Mouse (Mus musculus) midbrain, embryonic 16.5 days (tissue): ENCODE measurements around the gene Pax6. TPM values are rescaled to one million over a fixed set of nuclear protein-coding genes. Genes with fewer than 3 reads are reported as not detected.
A peak's percentile ranks its signal among the peaks of the same experiment; 100 is the strongest.

Experiments used
- ATAC-seq: fragments of 200-750 bp; cut with Nextera tagmentation; 2 replicates; pipeline ENCODE4 v1.8.0; 2017; ENCODE audit warnings: moderate TSS enrichment
- H3K27ac ChIP-seq: fragments of 300-500 bp; sonication (generic); 2 replicates; pipeline ENCODE4 v1.5.1; 2014; ENCODE audit warnings: mild to moderate bottlenecking, low read length, mixed read lengths
- H3K27me3 ChIP-seq: fragments of 300-500 bp; sonication (generic); 2 replicates; pipeline ENCODE4 v1.6.1; 2014; ENCODE audit warnings: low read depth, low read length, mixed read lengths; ENCODE audit not compliant: control insufficient read depth, insufficient read depth
- H3K36me3 ChIP-seq: fragments of 300-500 bp; sonication (generic); 2 replicates; pipeline ENCODE4 v1.6.1; 2014; ENCODE audit warnings: mild to moderate bottlenecking, low read length, moderate library complexity, mixed read lengths; ENCODE audit not compliant: control insufficient read depth, insufficient read depth
- H3K4me1 ChIP-seq: fragments of 300-500 bp; sonication (generic); 2 replicates; pipeline ENCODE4 v1.6.1; 2014; ENCODE audit warnings: mild to moderate bottlenecking, low read length, mixed read lengths; ENCODE audit not compliant: control insufficient read depth, insufficient read depth
- H3K4me2 ChIP-seq: fragments of 300-500 bp; sonication (generic); 2 replicates; pipeline ENCODE4 v1.6.1; 2014; ENCODE audit warnings: mild to moderate bottlenecking, low read length, mixed read lengths
- H3K4me3 ChIP-seq: fragments of 300-500 bp; sonication (generic); 2 replicates; pipeline ENCODE4 v1.5.1; 2014; ENCODE audit warnings: low read depth, mild to moderate bottlenecking, low read length, moderate library complexity, mixed read lengths
- H3K9ac ChIP-seq: fragments of 300-500 bp; sonication (generic); 2 replicates; pipeline ENCODE4 v1.6.1; 2014; ENCODE audit warnings: low read depth, low read length, mixed read lengths
- H3K9me3 ChIP-seq: fragments of 300-500 bp; sonication (generic); replicated peaks from 2 replicates; pipeline ENCODE4 v1.6.1; 2014; ENCODE audit warnings: mild to moderate bottlenecking, low read length, mixed read lengths; ENCODE audit not compliant: control insufficient read depth, poor library complexity, severe bottlenecking
- WGBS: fragments of 180-500 bp; shearing (Covaris S2); extraction: QIAGEN DNeasy Blood & Tissue Kit; methylation state at CpG from one replicate; pipeline ENCODE4 v1.1.7; 2014; 5-methylcytosine and 5-hydroxymethylcytosine counted together
- polyA plus RNA-seq: library from polyadenylated mRNA; unstranded; fragments of >200 nt; fragmentation: Nextera tagmentation; extraction: Ambion mirVana; gene quantifications from 2 replicates; pipeline ENCODE4 v1.2.1, GENCODE M21; 2015

Pax6 gene
- polyA plus RNA-seq, 1 experiment from 2014 or later, result 17.4 TPM

- no peak for ATAC-seq
- Histone ChIP-seq H3K27ac (no peak overlapping the region), H3K27me3 (peaks cover 57% of the 10 kb centered on the region), H3K4me3 (no peak overlapping the region), H3K4me1 (no peaks in the 10 kb centered on the region), H3K4me2 (peak overlapping the region; percentile 6; the same call in 1 of the 2 replicates), H3K9me3 (no peaks in the 10 kb centered on the region), H3K36me3 (no peaks in the 10 kb centered on the region), H3K9ac (no peak overlapping the region)
- WGBS, result 5% methylated on average over 36 of the region's 36 CpGs
These were observed 17.9 kb downstream of the Pax6 start for GRCm38 (mm10) chr2:105686363-105687316.

- Histone ChIP-seq H3K4me3 (no peak overlapping the region), H3K4me1 (no peaks in the 10 kb centered on the region), H3K27ac (0 out of 2 replicates have a peak overlapping the region, but pooled peaks have one; percentile 9), H3K36me3 (no peaks in the 10 kb centered on the region), H3K9ac (no peak overlapping the region), H3K4me2 (peak overlapping the region; percentile 24), H3K9me3 (no peaks in the 10 kb centered on the region), H3K27me3 (peaks cover 63% of the 10 kb centered on the region)
- 3% methylated on average over 13 of the region's 13 CpGs for WGBS
- peak; percentile 25; the same call in 1 of the 2 replicates for ATAC-seq
These were observed 18.8 kb downstream of the Pax6 start for GRCm38 (mm10) chr2:105687317-105687991.

GRCm38 (mm10) chr2:105688011-105688410 is 19.3 kb downstream of the Pax6 start:
- under 1% methylated on average over 17 of the region's 17 CpGs for WGBS
- H3K9ac ChIP-seq, result no peak overlapping the region
- ATAC-seq, result no peak

GRCm38 (mm10) chr2:105688436-105689303 is 20.0 kb downstream of the Pax6 start:
- peaks cover 70% of the 10 kb centered on the region for H3K27me3 ChIP-seq
- H3K4me2 ChIP-seq, result peak overlapping the region; percentile 24
- H3K9me3 ChIP-seq, result no peaks in the 10 kb centered on the region
- H3K4me1 ChIP-seq, result no peaks in the 10 kb centered on the region
- no peak for ATAC-seq
- peak overlapping the region; percentile 38; the same call in 1 of the 2 replicates for H3K27ac ChIP-seq
- H3K9ac ChIP-seq, result no peak overlapping the region
- H3K4me3 ChIP-seq, result peak overlapping the region; percentile 1; the same call in 1 of the 2 replicates
- under 1% methylated on average over 25 of the region's 25 CpGs for WGBS
- no peaks in the 10 kb centered on the region for H3K36me3 ChIP-seq

More at GRCm38 (mm10) chr2:105688011-105688410, 19.3 kb downstream of the Pax6 start:
- Histone ChIP-seq H3K36me3 (no peaks in the 10 kb centered on the region), H3K9me3 (no peaks in the 10 kb centered on the region), H3K4me1 (no peaks in the 10 kb centered on the region), H3K27ac (no peak overlapping the region), H3K4me3 (peak overlapping the region; percentile 1; the same call in 1 of the 2 replicates), H3K4me2 (peak overlapping the region; percentile 24), H3K27me3 (peaks cover 68% of the 10 kb centered on the region)

- H3K9ac ChIP-seq, result no peak overlapping the region
- H3K36me3 ChIP-seq, result no peaks in the 10 kb centered on the region
- 0% methylated on average over 15 of the region's 15 CpGs for WGBS
- H3K4me3 ChIP-seq, result peak overlapping the region; percentile 12; the same call in 1 of the 2 replicates
- H3K27me3 ChIP-seq, result peaks cover 70% of the 10 kb centered on the region
- H3K4me1 ChIP-seq, result no peaks in the 10 kb centered on the region
- no peak for ATAC-seq
- H3K27ac ChIP-seq, result no peak overlapping the region
- H3K4me2 ChIP-seq, result peak overlapping the region; percentile 43
- H3K9me3 ChIP-seq, result no peaks in the 10 kb centered on the region
These were observed 20.6 kb downstream of the Pax6 start for GRCm38 (mm10) chr2:105689304-105689770.

GRCm38 (mm10) chr2:105689771-105690639 is 21.3 kb downstream of the Pax6 start:
- Histone ChIP-seq H3K4me2 (peak overlapping the region; percentile 43; the same call in 1 of the 2 replicates), H3K9me3 (no peaks in the 10 kb centered on the region), H3K27me3 (peaks cover 67% of the 10 kb centered on the region), H3K4me1 (no peaks in the 10 kb centered on the region), H3K4me3 (peak overlapping the region; percentile 12; the same call in 1 of the 2 replicates), H3K9ac (no peak overlapping the region), H3K36me3 (no peaks in the 10 kb centered on the region), H3K27ac (no peak overlapping the region)
- WGBS, result 3% methylated on average over 28 of the region's 28 CpGs
- no peak; the same call in 1 of the 2 replicates for ATAC-seq

- Histone ChIP-seq H3K4me3 (no peak overlapping the region), H3K27me3 (peaks cover 58% of the 10 kb centered on the region), H3K4me2 (no peak overlapping the region), H3K9ac (no peak overlapping the region), H3K36me3 (no peaks in the 10 kb centered on the region), H3K27ac (no peak overlapping the region), H3K4me1 (no peaks in the 10 kb centered on the region), H3K9me3 (no peaks in the 10 kb centered on the region)
- 7% methylated on average over 10 of the region's 10 CpGs for WGBS
- ATAC-seq, result no peak
These were observed 22.6 kb downstream of the Pax6 start for GRCm38 (mm10) chr2:105691296-105691695.
